Mouse (Mus musculus) ES-E14 (cell line): ENCODE data around the gene Tfrc.

Source experiments
- CHD2 ChIP-seq: IDR thresholded peaks from 2 replicates; pipeline ENCODE4 v1.6.1; 2014; ENCODE audit warnings: mild to moderate bottlenecking, low read depth, low read length, inconsistent platforms
- HCFC1 ChIP-seq: IDR thresholded peaks from 2 replicates; pipeline ENCODE4 v1.6.1; 2012; ENCODE audit warnings: low read length, inconsistent platforms, borderline replicate concordance; ENCODE audit not compliant: insufficient read depth
- MAFK ChIP-seq: IDR thresholded peaks from 2 replicates; pipeline ENCODE4 v1.6.1; 2014; ENCODE audit warnings: mild to moderate bottlenecking, low read depth, low read length, inconsistent platforms; ENCODE audit not compliant: insufficient read depth
- ZC3H11A ChIP-seq: IDR thresholded peaks from 2 replicates; pipeline ENCODE4 v1.6.1; 2012; ENCODE audit warnings: low read depth, mild to moderate bottlenecking, inconsistent platforms, low read length, borderline replicate concordance
- ZNF384 ChIP-seq: IDR thresholded peaks from 2 replicates; pipeline ENCODE4 v1.6.1; 2012; ENCODE audit warnings: low read depth, low read length, inconsistent platforms

DNA sequence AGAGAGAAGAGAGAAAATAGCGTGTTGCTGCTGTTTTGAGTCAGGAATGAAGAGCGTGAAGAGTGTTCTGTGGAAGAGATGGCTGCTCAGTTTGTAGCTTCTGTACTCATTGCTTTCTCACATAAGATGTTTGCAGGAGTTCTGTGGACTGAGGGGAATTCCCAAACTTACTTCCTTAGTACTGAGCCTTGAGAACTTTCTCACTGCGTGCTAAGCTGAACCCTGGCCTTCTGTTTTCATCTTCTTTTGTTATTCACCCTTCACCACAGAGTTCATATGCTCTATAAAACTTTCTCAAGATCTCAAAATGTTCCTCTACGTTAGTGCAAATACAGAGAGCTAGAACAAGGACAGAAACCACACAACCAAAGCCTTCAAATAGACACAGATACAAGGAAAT is 36.2 kb upstream of the Tfrc start:
- TF ChIP-seq CHD2 (no peak), ZNF384 (no peak), HCFC1 (no peak), MAFK (no peak), ZC3H11A (no peak)
